Mouse (Mus musculus) intestine, embryonic 15.5 days (tissue): ENCODE measurements around the gene Dnm2. TPM values are rescaled to one million over a fixed set of nuclear protein-coding genes. Genes with fewer than 3 reads are reported as not detected.

Experiments
- ATAC-seq: fragments of 200-750 bp; cut with Nextera tagmentation; 2 replicates; pipeline ENCODE4 v1.8.0; 2017; ENCODE audit warnings: moderate TSS enrichment, moderate library complexity
- H3K27ac ChIP-seq: fragments of 300-500 bp; sonication (generic); 2 replicates; pipeline ENCODE4 v1.5.1; 2015; ENCODE audit warnings: mild to moderate bottlenecking, inconsistent platforms
- H3K27me3 ChIP-seq: fragments of 300-500 bp; sonication (generic); replicated peaks from 2 replicates; pipeline ENCODE4 v1.6.1; 2015; ENCODE audit warnings: inconsistent platforms
- H3K36me3 ChIP-seq: fragments of 300-500 bp; sonication (generic); 2 replicates; pipeline ENCODE4 v1.6.1; 2015; ENCODE audit warnings: inconsistent platforms
- H3K4me1 ChIP-seq: fragments of 300-500 bp; sonication (generic); replicated peaks from 2 replicates; pipeline ENCODE4 v1.6.1; 2015; ENCODE audit warnings: inconsistent platforms
- H3K4me2 ChIP-seq: fragments of 300-500 bp; sonication (generic); replicated peaks from 2 replicates; pipeline ENCODE4 v1.6.1; 2015; ENCODE audit warnings: mild to moderate bottlenecking, inconsistent platforms
- H3K4me3 ChIP-seq: fragments of 300-500 bp; sonication (generic); replicated peaks from 2 replicates; pipeline ENCODE4 v1.5.1; 2015; ENCODE audit warnings: inconsistent platforms
- H3K9ac ChIP-seq: fragments of 300-500 bp; sonication (generic); 2 replicates; pipeline ENCODE4 v1.6.1; 2015; ENCODE audit warnings: inconsistent platforms
- H3K9me3 ChIP-seq: fragments of 300-500 bp; sonication (generic); 2 replicates; pipeline ENCODE4 v1.6.1; 2016; ENCODE audit warnings: inconsistent platforms
- WGBS: fragments of 180-500 bp; shearing (Covaris S2); methylation state at CpG from one replicate; pipeline ENCODE4 v1.1.7; 2015; 5-methylcytosine and 5-hydroxymethylcytosine counted together
- polyA plus RNA-seq: library from polyadenylated mRNA; unstranded; fragments of >200 nt; fragmentation: Nextera tagmentation; extraction: Ambion mirVana; gene quantifications from 2 replicates; pipeline ENCODE4 v1.2.1, GENCODE M21; 2015

The Dnm2 gene
- polyA plus RNA-seq, 1 experiment from 2014 or later: 70.6 TPM

DNA sequence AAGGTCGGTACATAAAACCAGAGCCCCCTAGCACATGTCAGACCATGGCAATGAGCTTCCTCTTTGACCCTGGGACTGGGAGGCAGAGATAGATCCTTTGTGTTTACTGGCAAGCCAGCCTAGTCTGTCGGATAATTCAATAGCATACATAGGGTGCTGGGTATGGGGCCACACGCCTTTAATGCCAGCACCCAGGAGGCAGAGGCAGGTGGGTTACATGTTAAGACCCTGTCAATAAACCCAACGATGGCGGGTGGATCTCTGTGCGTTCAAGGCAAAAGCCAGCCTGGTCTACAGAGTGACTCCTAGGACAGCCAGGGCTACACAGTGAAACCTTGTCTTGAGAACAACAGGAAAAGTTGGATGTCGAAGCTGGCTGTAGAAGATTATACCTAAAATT lies 16.1 kb upstream of the Dnm2 start:
- H3K4me2 ChIP-seq: no peak overlapping the region
- H3K4me1 ChIP-seq: peaks cover 10% of the 10 kb centered on the region
- H3K27ac ChIP-seq: no peak overlapping the region
- no peaks in the 10 kb centered on the region for H3K9me3 ChIP-seq
- peaks cover 29% of the 10 kb centered on the region for H3K36me3 ChIP-seq
- no peak overlapping the region for H3K9ac ChIP-seq
- no peaks in the 10 kb centered on the region for H3K27me3 ChIP-seq
- H3K4me3 ChIP-seq: no peak overlapping the region
- ATAC-seq: no peak
- 65% methylated on average over 7 of the region's 7 CpGs for WGBS

- 0 out of 2 replicates have a peak, but pooled peaks have one; percentile 8 for ATAC-seq
- Histone ChIP-seq H3K9ac (no peak overlapping the region), H3K27ac (no peak overlapping the region), H3K36me3 (peaks cover 18% of the 10 kb centered on the region), H3K4me2 (no peak overlapping the region), H3K9me3 (no peaks in the 10 kb centered on the region), H3K4me3 (no peak overlapping the region), H3K4me1 (peaks cover 15% of the 10 kb centered on the region), H3K27me3 (no peaks in the 10 kb centered on the region)
- WGBS: 35% methylated on average over 9 of the region's 9 CpGs
Measured at GRCm38 (mm10) chr9:21409592-21410317, 15.0 kb upstream of the Dnm2 start.

GRCm38 (mm10) chr9:21411669-21412550 lies 12.8 kb upstream of the Dnm2 start, which contains the start of gene Qtrt1:
Gene Qtrt1, plus strand, starts transcription at chr9:21411837.
- Histone ChIP-seq H3K27ac (peak within 1 kb of the TSS; percentile 48), H3K9ac (peak within 1 kb of the TSS; percentile 82), H3K4me3 (peak within 1 kb of the TSS; percentile 80), H3K36me3 (peaks cover 10% of the 10 kb centered on the region; the same call in 1 of the 2 replicates), H3K4me1 (peaks cover 15% of the 10 kb centered on the region), H3K27me3 (no peaks in the 10 kb centered on the region), H3K9me3 (no peaks in the 10 kb centered on the region), H3K4me2 (peak within 1 kb of the TSS; percentile 87)
- peak; percentile 97 for ATAC-seq
- 2% methylated on average over 53 of the region's 53 CpGs for WGBS

GRCm38 (mm10) chr9:21417866-21418265 lies 6.8 kb upstream of the Dnm2 start:
- no peaks in the 10 kb centered on the region for H3K9me3 ChIP-seq
- peaks cover 5% of the 10 kb centered on the region; the same call in 1 of the 2 replicates for H3K4me1 ChIP-seq
- H3K36me3 ChIP-seq: peaks cover 38% of the 10 kb centered on the region
- H3K4me3 ChIP-seq: no peak overlapping the region
- H3K27ac ChIP-seq: no peak overlapping the region
- no peak overlapping the region for H3K9ac ChIP-seq
- no peak for ATAC-seq
- H3K27me3 ChIP-seq: no peaks in the 10 kb centered on the region
- H3K4me2 ChIP-seq: no peak overlapping the region
- WGBS: 96% methylated on average over 2 of the region's 2 CpGs

GRCm38 (mm10) chr9:21419646-21420045 lies 5.1 kb upstream of the Dnm2 start:
- no peak overlapping the region for H3K27ac ChIP-seq
- WGBS: 86% methylated on average over 2 of the region's 2 CpGs

GRCm38 (mm10) chr9:21425556-21425945 lies 843 bp downstream of the Dnm2 start:
- Histone ChIP-seq H3K27me3 (no peaks in the 10 kb centered on the region), H3K9ac (peak overlapping the region; percentile 81), H3K4me2 (peak overlapping the region; percentile 83), H3K4me1 (peaks cover 10% of the 10 kb centered on the region), H3K27ac (peak overlapping the region; percentile 87), H3K36me3 (peaks cover 6% of the 10 kb centered on the region; the same call in 1 of the 2 replicates), H3K9me3 (no peaks in the 10 kb centered on the region), H3K4me3 (peak overlapping the region; percentile 91)
- 4% methylated on average over 6 of the region's 6 CpGs for WGBS
- ATAC-seq: no peak

More at GRCm38 (mm10) chr9:21419646-21420045, 5.1 kb upstream of the Dnm2 start:
- no peak overlapping the region for H3K9ac ChIP-seq
- no peak overlapping the region for H3K4me2 ChIP-seq
- no peak overlapping the region for H3K4me3 ChIP-seq
- ATAC-seq: no peak
- no peaks in the 10 kb centered on the region; the same call in 1 of the 2 replicates for H3K4me1 ChIP-seq
- H3K36me3 ChIP-seq: peaks cover 38% of the 10 kb centered on the region
- H3K9me3 ChIP-seq: no peaks in the 10 kb centered on the region
- H3K27me3 ChIP-seq: no peaks in the 10 kb centered on the region

DNA sequence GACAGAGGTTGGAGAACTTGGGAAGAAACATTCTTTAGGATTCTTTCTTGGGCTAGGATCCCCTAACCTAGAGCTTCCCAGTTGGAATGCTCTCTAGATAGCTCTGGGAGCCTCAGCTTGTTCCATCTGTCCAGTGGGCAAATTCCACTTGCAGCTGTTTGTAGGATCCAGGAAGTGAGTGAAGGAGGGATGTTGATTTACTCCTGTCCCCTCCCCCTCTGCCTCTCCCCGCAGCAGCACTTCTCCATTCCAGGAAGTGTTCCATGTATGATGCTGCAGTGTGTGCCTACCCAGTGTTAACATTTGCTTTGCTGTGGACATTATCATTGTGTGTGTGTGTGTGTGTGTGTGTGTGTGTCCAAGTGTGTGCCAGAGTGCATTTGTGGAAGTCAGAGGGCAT lies 1.3 kb downstream of the Dnm2 start:
- Histone ChIP-seq H3K4me2 (peak overlapping the region; percentile 83), H3K9me3 (no peaks in the 10 kb centered on the region), H3K27ac (no peak overlapping the region), H3K4me3 (peak overlapping the region; percentile 91), H3K36me3 (peaks cover 2% of the 10 kb centered on the region; the same call in 1 of the 2 replicates), H3K27me3 (no peaks in the 10 kb centered on the region), H3K9ac (peak overlapping the region; percentile 81), H3K4me1 (peaks cover 10% of the 10 kb centered on the region)
- 0% methylated on average over 1 of the region's 1 CpGs for WGBS
- ATAC-seq: no peak; the same call in 1 of the 2 replicates

DNA sequence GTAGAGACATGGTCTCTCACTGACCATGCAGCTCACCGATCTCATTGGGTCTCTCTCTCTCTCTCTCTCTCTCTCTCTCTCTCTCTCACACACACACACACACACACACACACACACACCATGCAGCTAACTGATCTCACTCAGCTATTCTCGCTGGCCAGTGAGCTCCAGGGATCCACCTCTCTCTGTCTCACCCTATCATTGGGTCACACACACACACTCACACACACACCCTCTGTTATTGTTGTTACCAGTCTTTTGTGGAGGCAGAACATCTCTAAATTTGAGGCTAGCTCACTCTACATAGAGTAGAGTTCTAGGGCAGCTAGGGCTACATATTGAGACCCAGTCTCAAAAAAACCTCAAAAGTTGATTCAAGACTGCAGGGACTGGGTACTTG lies 1.8 kb downstream of the Dnm2 start:
- H3K4me1 ChIP-seq: peaks cover 10% of the 10 kb centered on the region
- no peaks in the 10 kb centered on the region for H3K9me3 ChIP-seq
- H3K27me3 ChIP-seq: no peaks in the 10 kb centered on the region
- H3K27ac ChIP-seq: no peak overlapping the region
- no peaks in the 10 kb centered on the region for H3K36me3 ChIP-seq
- 77% methylated on average over 2 of the region's 2 CpGs for WGBS
- ATAC-seq: no peak
- H3K4me3 ChIP-seq: no peak overlapping the region
- H3K4me2 ChIP-seq: peak overlapping the region; percentile 83
- H3K9ac ChIP-seq: no peak overlapping the region

GRCm38 (mm10) chr9:21427773-21428172 lies 3.1 kb downstream of the Dnm2 start:
- ATAC-seq: no peak
- H3K27ac ChIP-seq: no peak overlapping the region
- H3K4me3 ChIP-seq: no peak overlapping the region
- H3K4me2 ChIP-seq: no peak overlapping the region
- no peaks in the 10 kb centered on the region for H3K9me3 ChIP-seq
- H3K36me3 ChIP-seq: no peaks in the 10 kb centered on the region
- 88% methylated on average over 2 of the region's 2 CpGs for WGBS
- H3K4me1 ChIP-seq: peaks cover 10% of the 10 kb centered on the region
- no peaks in the 10 kb centered on the region for H3K27me3 ChIP-seq
- no peak overlapping the region for H3K9ac ChIP-seq

DNA sequence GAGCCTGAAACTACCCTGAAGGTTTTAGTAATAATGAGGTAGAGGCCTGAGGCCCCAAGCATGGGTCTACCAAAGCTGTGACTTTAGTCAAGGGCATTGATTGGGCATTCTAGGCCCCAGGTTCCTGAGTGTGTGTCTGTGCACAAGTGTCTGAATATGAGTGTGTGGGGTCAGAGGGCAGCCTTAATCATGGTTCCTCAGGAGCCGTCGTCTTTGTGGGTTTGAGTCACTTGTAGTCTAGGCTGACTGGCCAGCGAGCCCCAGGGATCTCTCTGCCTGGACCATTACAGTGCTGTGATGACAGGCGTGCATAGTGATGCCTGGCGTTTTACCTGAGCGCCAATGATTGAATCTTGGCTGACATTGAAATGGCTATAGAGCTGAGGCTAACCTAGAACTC lies 3.5 kb downstream of the Dnm2 start:
- WGBS: 84% methylated on average over 6 of the region's 6 CpGs
- Histone ChIP-seq H3K4me1 (peaks cover 10% of the 10 kb centered on the region), H3K36me3 (no peaks in the 10 kb centered on the region), H3K27me3 (no peaks in the 10 kb centered on the region), H3K4me3 (no peak overlapping the region), H3K27ac (no peak overlapping the region), H3K4me2 (no peak overlapping the region), H3K9me3 (no peaks in the 10 kb centered on the region), H3K9ac (no peak overlapping the region)
- ATAC-seq: no peak

GRCm38 (mm10) chr9:21430724-21431123 lies 6.0 kb downstream of the Dnm2 start:
- Histone ChIP-seq H3K27ac (no peak overlapping the region), H3K9me3 (no peaks in the 10 kb centered on the region), H3K27me3 (no peaks in the 10 kb centered on the region), H3K4me1 (peaks cover 9% of the 10 kb centered on the region), H3K4me2 (no peak overlapping the region), H3K4me3 (no peak overlapping the region), H3K36me3 (no peaks in the 10 kb centered on the region), H3K9ac (no peak overlapping the region)
- 85% methylated on average over 7 of the region's 7 CpGs for WGBS
- ATAC-seq: no peak

GRCm38 (mm10) chr9:21432066-21432465 lies 7.4 kb downstream of the Dnm2 start:
- peaks cover 10% of the 10 kb centered on the region for H3K4me1 ChIP-seq
- H3K27me3 ChIP-seq: no peaks in the 10 kb centered on the region
- no peak overlapping the region for H3K4me3 ChIP-seq
- H3K9me3 ChIP-seq: no peaks in the 10 kb centered on the region
- 81% methylated on average over 7 of the region's 7 CpGs for WGBS
- H3K9ac ChIP-seq: no peak overlapping the region
- no peak for ATAC-seq
- no peak overlapping the region for H3K4me2 ChIP-seq
- no peaks in the 10 kb centered on the region for H3K36me3 ChIP-seq
- H3K27ac ChIP-seq: no peak overlapping the region
